Mouse (Mus musculus) CH12.LX (cell line): ENCODE data around the gene Akap7. TPM values are rescaled to one million over a fixed set of nuclear protein-coding genes. Genes with fewer than 3 reads are reported as not detected.

Experiments
- DNase-seq: peaks from one replicate; pipeline ENCODE4 v3.0.0-alpha.2; 2013; ENCODE audit errors: extremely low read depth
- H3K27ac ChIP-seq: 2 replicates; pipeline ENCODE4 v1.5.1; 2012; ENCODE audit warnings: low read depth, mild to moderate bottlenecking, control low read depth, moderate library complexity; ENCODE audit not compliant: insufficient read depth
- H3K27me3 ChIP-seq: replicated peaks from 2 replicates; pipeline ENCODE3; 2012; ENCODE audit warnings: inconsistent platforms
- H3K36me3 ChIP-seq, 2 experiments: replicated peaks in 1 of 2; 2 replicates each; pipeline versions ENCODE3 to v1.6.1; 2012; ENCODE audit warnings: inconsistent platforms in 1 of 2, low read length in 1 of 2, mild to moderate bottlenecking in 1 of 2, mixed read lengths in 1 of 2, moderate library complexity in 1 of 2; ENCODE audit not compliant: control insufficient read depth in 1 of 2, insufficient read depth in 1 of 2
- H3K4me1 ChIP-seq, 2 experiments: 2 replicates each; pipeline ENCODE4 v1.6.1; 2012; ENCODE audit warnings: inconsistent platforms in 1 of 2, moderate library complexity in 1 of 2; ENCODE audit not compliant: insufficient read depth in 2 of 2, control insufficient read depth in 1 of 2
- H3K4me2 ChIP-seq: 2 replicates; pipeline ENCODE4 v1.6.1; 2012; ENCODE audit warnings: low read depth, mild to moderate bottlenecking, control low read depth; ENCODE audit not compliant: poor library complexity, insufficient read depth, severe bottlenecking
- H3K4me3 ChIP-seq, 3 experiments: fragments of 150-350 bp in 1 of 3; sonication (generic) in 1 of 3; replicated peaks in 1 of 3; 2 replicates each; pipeline versions ENCODE3 to v1.5.1; 2011 to 2012; ENCODE audit warnings: low read depth in 2 of 3, low read length in 2 of 3, mild to moderate bottlenecking in 2 of 3, moderate library complexity in 2 of 3, control low read depth in 1 of 3, improper control_type of control experiment in 1 of 3, inconsistent platforms in 1 of 3, mixed read lengths in 1 of 3; ENCODE audit not compliant: poor library complexity in 1 of 3
- H3K79me2 ChIP-seq: replicated peaks from 2 replicates; pipeline ENCODE4 v1.6.1; 2012; ENCODE audit warnings: mild to moderate bottlenecking, moderate library complexity; ENCODE audit not compliant: control insufficient read depth, poor library complexity, insufficient read depth, severe bottlenecking; ENCODE audit errors: extremely low read depth
- H3K9ac ChIP-seq: 2 replicates; pipeline ENCODE4 v1.6.1; 2012; ENCODE audit warnings: low read depth, mild to moderate bottlenecking, control low read depth, moderate library complexity; ENCODE audit not compliant: insufficient read depth
- H3K9me3 ChIP-seq: replicated peaks from 2 replicates; pipeline ENCODE3; 2012; ENCODE audit warnings: low read length, inconsistent platforms, mixed read lengths
- BHLHE40 ChIP-seq: IDR thresholded peaks from 2 replicates; pipeline ENCODE4 v1.6.1; 2011; ENCODE audit warnings: mild to moderate bottlenecking, low read depth, low read length, improper control_type of control experiment
- CHD1 ChIP-seq: IDR thresholded peaks from 2 replicates; pipeline ENCODE4 v1.6.1; 2012; ENCODE audit warnings: low read depth, low read length, improper control_type of control experiment, inconsistent platforms
- CHD2 ChIP-seq: IDR thresholded peaks from 2 replicates; pipeline ENCODE4 v1.6.1; 2011; ENCODE audit warnings: low read length, improper control_type of control experiment
- ELF1 ChIP-seq: IDR thresholded peaks from 2 replicates; pipeline ENCODE4 v1.6.1; 2014; ENCODE audit warnings: low read depth, mild to moderate bottlenecking, inconsistent platforms, low read length, improper control_type of control experiment
- IRF4 ChIP-seq: IDR thresholded peaks from 2 replicates; pipeline ENCODE4 v1.6.1; 2014; ENCODE audit warnings: low read depth, mild to moderate bottlenecking, inconsistent platforms, low read length, improper control_type of control experiment
- JUN ChIP-seq: IDR thresholded peaks from 2 replicates; pipeline ENCODE4 v1.6.1; 2011; ENCODE audit warnings: low read depth, mild to moderate bottlenecking, low read length, improper control_type of control experiment, moderate library complexity; ENCODE audit not compliant: insufficient read depth
- JUND ChIP-seq: conservative IDR thresholded peaks from 2 replicates; pipeline ENCODE4 v1.6.1; 2011; ENCODE audit warnings: low read depth, low read length, improper control_type of control experiment
- KAT2A ChIP-seq: IDR thresholded peaks from 2 replicates; pipeline ENCODE4 v1.6.1; 2012; ENCODE audit warnings: low read length, improper control_type of control experiment, inconsistent platforms; ENCODE audit not compliant: insufficient replicate concordance
- MAZ ChIP-seq: IDR thresholded peaks from 2 replicates; pipeline ENCODE4 v1.6.1; 2012; ENCODE audit warnings: low read depth, mild to moderate bottlenecking, inconsistent platforms, low read length, improper control_type of control experiment, moderate library complexity
- MEF2A ChIP-seq: IDR thresholded peaks from 2 replicates; pipeline ENCODE4 v1.6.1; 2014; ENCODE audit warnings: low read depth, mild to moderate bottlenecking, inconsistent platforms, low read length, improper control_type of control experiment, borderline replicate concordance
- NELFE ChIP-seq: IDR thresholded peaks from 2 replicates; pipeline ENCODE4 v1.6.1; 2011; ENCODE audit warnings: low read depth, low read length, improper control_type of control experiment
- NRF1 ChIP-seq: IDR thresholded peaks from 2 replicates; pipeline ENCODE4 v1.6.1; 2014; ENCODE audit warnings: low read depth, mild to moderate bottlenecking, inconsistent platforms, low read length, improper control_type of control experiment, moderate library complexity
- PAX5 ChIP-seq: IDR thresholded peaks from 2 replicates; pipeline ENCODE4 v1.6.1; 2012; ENCODE audit warnings: low read length, inconsistent platforms, mixed read lengths
- POLR2A ChIP-seq: IDR thresholded peaks from 2 replicates; pipeline ENCODE4 v1.6.1; 2011; ENCODE audit warnings: low read depth, mild to moderate bottlenecking, improper control_type of control experiment, low read length
- POLR2AphosphoS2 ChIP-seq: IDR thresholded peaks from 2 replicates; pipeline ENCODE4 v1.6.1; 2011; ENCODE audit warnings: low read depth, low read length, improper control_type of control experiment
- RAD21 ChIP-seq: IDR thresholded peaks from 2 replicates; pipeline ENCODE4 v1.6.1; 2011; ENCODE audit warnings: low read depth, mild to moderate bottlenecking, low read length, improper control_type of control experiment, moderate library complexity
- RCOR1 ChIP-seq: conservative IDR thresholded peaks from 2 replicates; pipeline ENCODE4 v1.6.1; 2012; ENCODE audit warnings: low read depth, mild to moderate bottlenecking, inconsistent platforms, low read length, improper control_type of control experiment
- SIN3A ChIP-seq: IDR thresholded peaks from 2 replicates; pipeline ENCODE4 v1.6.1; 2012; ENCODE audit warnings: low read length, improper control_type of control experiment, inconsistent platforms
- SMC3 ChIP-seq: IDR thresholded peaks from 2 replicates; pipeline ENCODE4 v1.6.1; 2011; ENCODE audit warnings: low read depth, low read length, improper control_type of control experiment
- TCF12 ChIP-seq: IDR thresholded peaks from 2 replicates; pipeline ENCODE4 v1.6.1; 2014; ENCODE audit warnings: low read depth, mild to moderate bottlenecking, inconsistent platforms, low read length, improper control_type of control experiment
- UBTF ChIP-seq: IDR thresholded peaks from 2 replicates; pipeline ENCODE4 v1.6.1; 2012; ENCODE audit warnings: low read depth, mild to moderate bottlenecking, inconsistent platforms, low read length, improper control_type of control experiment, moderate library complexity
- USF2 ChIP-seq: conservative IDR thresholded peaks from 2 replicates; pipeline ENCODE4 v1.6.1; 2011; ENCODE audit warnings: low read depth, low read length, improper control_type of control experiment
- ZKSCAN1 ChIP-seq: IDR thresholded peaks from 2 replicates; pipeline ENCODE4 v1.6.1; 2012; ENCODE audit warnings: low read depth, inconsistent platforms, low read length, improper control_type of control experiment, borderline replicate concordance
- ZNF384 ChIP-seq: IDR thresholded peaks from 2 replicates; pipeline ENCODE4 v1.6.1; 2012; ENCODE audit warnings: low read depth, low read length, improper control_type of control experiment, inconsistent platforms
- dilution Hi-C: fragments of 300-500 bp; cut with MboI; formaldehyde crosslinking; loops from 2 replicates; pipeline ENCODE4 v1.14.3; 2020; ENCODE audit warnings: low sequenced_read_pairs; ENCODE audit not compliant: extremely low pct_unique_long_range_greater_than_20kb, extremely low pct_ligation_motif_present
- in situ Hi-C: fragments of 300-500 bp; cut with MboI; formaldehyde crosslinking; loops from 3 replicates; pipeline ENCODE4 v1.14.3; 2019; ENCODE audit warnings: low sequenced_read_pairs, low pct_ligation_motif_present, low pct_unique_long_range_greater_than_20kb, mixed read lengths
- polyA plus RNA-seq: library from polyadenylated mRNA; unstranded; fragments of >175 nt; gene quantifications from 2 replicates; pipeline ENCODE4 v1.2.1, GENCODE M21; 2012; ENCODE audit warnings: low read depth; ENCODE audit not compliant: insufficient read length
- total RNA-seq, 2 experiments: library from RNA; depleted of rRNA; stranded (reverse); fragments of 300-350 nt in 1 of 2; fragments of >200 nt in 1 of 2; gene quantifications; 2 replicates each; pipeline ENCODE4 v1.2.3; 2012 to 2014

Akap7 gene
- total and polyA plus RNA-seq, 3 experiments: 6.2 to 12.1 (median 7.1) TPM

- DNase-seq: peak; percentile 69
- H3K36me3 ChIP-seq: no peaks in the 10 kb centered on the region
- H3K4me3 ChIP-seq: no peak overlapping the region
- H3K9ac ChIP-seq: no peak overlapping the region
- H3K9me3 ChIP-seq: no peaks in the 10 kb centered on the region
- TF ChIP-seq MEF2A (peak; percentile 35; the same call in 1 of the 2 replicates), SIN3A (no peak), IRF4 (no peak), JUND (no peak), MAZ (no peak), CHD2 (no peak), JUN (no peak), UBTF (no peak), ZKSCAN1 (no peak), PAX5 (no peak), RCOR1 (no peak), BHLHE40 (peak; percentile 89), RAD21 (no peak), USF2 (peak; percentile 28; the same call in 1 of the 2 replicates), TCF12 (no peak), NRF1 (no peak), ELF1 (no peak), SMC3 (no peak), POLR2AphosphoS2 (no peak), KAT2A (no peak), POLR2A (no peak), ZNF384 (no peak), NELFE (no peak), CHD1 (no peak)
- dilution Hi-C loops (no loop called here), in situ Hi-C loops (no loop called here)
- no peaks in the 10 kb centered on the region for H3K27me3 ChIP-seq
- no peaks in the 10 kb centered on the region for H3K79me2 ChIP-seq
- 0 out of 2 replicates have a peak overlapping the region, but pooled peaks have one; percentile 29 for H3K4me2 ChIP-seq
- peaks cover 4 to 18% of the 10 kb centered on the region in 2 experiments for H3K4me1 ChIP-seq
- H3K27ac ChIP-seq: no peak overlapping the region
Observed at GRCm38 (mm10) chr10:25318405-25318804, 10.7 kb upstream of the Akap7 start.

- dilution Hi-C loops: no loop called here
- peaks cover 4 to 20% of the 10 kb centered on the region in 2 experiments for H3K4me1 ChIP-seq
- DNase-seq: no peak
- H3K4me3 ChIP-seq: no peak overlapping the region
- in situ Hi-C loops: no loop called here
- TF ChIP-seq IRF4: no peak
- H3K27ac ChIP-seq: no peak overlapping the region
- H3K36me3 ChIP-seq: no peaks in the 10 kb centered on the region
- H3K9ac ChIP-seq: no peak overlapping the region
- no peak overlapping the region for H3K4me2 ChIP-seq
- no peaks in the 10 kb centered on the region for H3K27me3 ChIP-seq
- H3K79me2 ChIP-seq: no peaks in the 10 kb centered on the region
- H3K9me3 ChIP-seq: no peaks in the 10 kb centered on the region
Observed at GRCm38 (mm10) chr10:25317665-25318064, 10.0 kb upstream of the Akap7 start.
